Mouse (Mus musculus): Measurements from ENCODE around the gene Pfas. TPM values are rescaled to one million over a fixed set of nuclear protein-coding genes. Genes with fewer than 3 reads are reported as not detected.
A peak's percentile ranks its signal among the peaks of the same experiment; 100 is the strongest.
"Not testable (repeated sequence)": the region's sequence is repeated elsewhere in the genome, so short reads cannot be mapped to it uniquely, and the experiment has no call there.

Gene Pfas
- polyA plus RNA-seq, 1 experiment, result 19.8 TPM

GRCm38 (mm10) chr11:68974059-68974450 is 34.2 kb downstream of the Pfas start:
- no peak for DNase-seq (ENCODE audit: extremely low spot score in 1 of 2, low spot score in 1 of 2)

GRCm38 (mm10) chr11:68973250-68974058 is 34.8 kb downstream of the Pfas start:
- DNase-seq (ENCODE audit: extremely low spot score in 1 of 2, low spot score in 1 of 2), result peak; percentile 68 to 79

- DNase-seq (ENCODE audit: extremely low spot score in 1 of 2, low spot score in 1 of 2), result no peak
Observed at GRCm38 (mm10) chr11:68970232-68970631, 38.0 kb downstream of the Pfas start.

GRCm38 (mm10) chr11:68968752-68969151 is 39.5 kb downstream of the Pfas start:
- DNase-seq (ENCODE audit: extremely low spot score in 1 of 2, low spot score in 1 of 2), result no peak

- peak; percentile 87 to 92 for DNase-seq (ENCODE audit: extremely low spot score in 1 of 2, low spot score in 1 of 2)
Observed at GRCm38 (mm10) chr11:68967337-68968282, 40.6 kb downstream of the Pfas start, which contains the start of gene Slc25a35. Slc25a35 (plus strand) TSS chr11:68968131.

- no peak for DNase-seq (ENCODE audit: extremely low spot score in 1 of 2, low spot score in 1 of 2)
Observed at GRCm38 (mm10) chr11:68966554-68966953, 41.7 kb downstream of the Pfas start.

- peak in 1 of 2 experiments; percentile 77 for DNase-seq (ENCODE audit: extremely low spot score in 1 of 2, low spot score in 1 of 2)
Observed at GRCm38 (mm10) chr11:68965845-68966244, 42.4 kb downstream of the Pfas start.

- no peak for DNase-seq (ENCODE audit: extremely low spot score in 1 of 2, low spot score in 1 of 2)
Observed at GRCm38 (mm10) chr11:68965050-68965449, 43.2 kb downstream of the Pfas start.

GRCm38 (mm10) chr11:68963405-68963804 is 44.9 kb downstream of the Pfas start:
- no peak for DNase-seq (ENCODE audit: extremely low spot score in 1 of 2, low spot score in 1 of 2)

GRCm38 (mm10) chr11:68962159-68962558 is 46.1 kb downstream of the Pfas start:
- not testable (repeated sequence) for DNase-seq (ENCODE audit: extremely low spot score in 1 of 2, low spot score in 1 of 2)

GRCm38 (mm10) chr11:68961596-68961995 is 46.7 kb downstream of the Pfas start:
- DNase-seq (ENCODE audit: extremely low spot score in 1 of 2, low spot score in 1 of 2), result peak in 1 of 2 experiments; percentile 33

GRCm38 (mm10) chr11:68957971-68958370 is 50.3 kb downstream of the Pfas start:
- DNase-seq (ENCODE audit: extremely low spot score in 1 of 2, low spot score in 1 of 2), result no peak

GRCm38 (mm10) chr11:68957308-68957707 is 51.0 kb downstream of the Pfas start, which contains the start of gene Arhgef15:
Arhgef15 (minus strand) TSS chr11:68957480.
- no peak for DNase-seq (ENCODE audit: extremely low spot score in 1 of 2, low spot score in 1 of 2)

- DNase-seq (ENCODE audit: extremely low spot score in 1 of 2, low spot score in 1 of 2), result no peak
Observed at GRCm38 (mm10) chr11:68956697-68957096, 51.6 kb downstream of the Pfas start.

- no peak for DNase-seq (ENCODE audit: extremely low spot score in 1 of 2, low spot score in 1 of 2)
Observed at GRCm38 (mm10) chr11:68956107-68956506, 52.2 kb downstream of the Pfas start.

- no peak for DNase-seq (ENCODE audit: extremely low spot score in 1 of 2, low spot score in 1 of 2)
Observed at GRCm38 (mm10) chr11:68955473-68955872, 52.8 kb downstream of the Pfas start.

GRCm38 (mm10) chr11:68954408-68954807 is 53.9 kb downstream of the Pfas start:
- no peak for DNase-seq (ENCODE audit: extremely low spot score in 1 of 2, low spot score in 1 of 2)

- no peak for DNase-seq (ENCODE audit: extremely low spot score in 1 of 2, low spot score in 1 of 2)
Observed at GRCm38 (mm10) chr11:68953903-68954302, 54.4 kb downstream of the Pfas start.

GRCm38 (mm10) chr11:68947542-68947993 is 60.7 kb downstream of the Pfas start:
- DNase-seq (ENCODE audit: extremely low spot score in 1 of 2, low spot score in 1 of 2), result peak in 1 of 2 experiments; percentile 41

- DNase-seq (ENCODE audit: extremely low spot score in 1 of 2, low spot score in 1 of 2), result peak; percentile 59 to 79
Observed at GRCm38 (mm10) chr11:68946806-68947440, 61.3 kb downstream of the Pfas start.

All from frontal cortex, adult 2 months (tissue).